Mouse (Mus musculus): Measurements from ENCODE around the gene Hnrnpc. TPM values are rescaled to one million over a fixed set of nuclear protein-coding genes. Genes with fewer than 3 reads are reported as not detected.

Gene Hnrnpc
- total RNA-seq (2021): 10 to 100 TPM; 71.0 to 74.4 TPM
- long read RNA-seq, experiment 1, partial matches to known transcripts: 34 of 54 reads
- long read RNA-seq, experiment 1, other reads (novel, unspliced or antisense): 7 of 54 reads
- long read RNA-seq, experiment 2, transcript Hnrnpc-201 (9 exons, 2,847 nt): major isoform, 5 of 52 reads
- long read RNA-seq, experiment 2, partial matches to known transcripts: 28 of 52 reads
- long read RNA-seq, experiment 2, other reads (novel, unspliced or antisense): 11 of 52 reads

- intact Hi-C loops (cut with DNase I): no loop called here
- DNase-seq: peak; percentile 100
Measured at GRCm38 (mm10) chr14:52103856-52104676, at the start of gene Hnrnpc. Gene Hnrnpc, minus strand, starts transcription at chr14:52104028.

DNA sequence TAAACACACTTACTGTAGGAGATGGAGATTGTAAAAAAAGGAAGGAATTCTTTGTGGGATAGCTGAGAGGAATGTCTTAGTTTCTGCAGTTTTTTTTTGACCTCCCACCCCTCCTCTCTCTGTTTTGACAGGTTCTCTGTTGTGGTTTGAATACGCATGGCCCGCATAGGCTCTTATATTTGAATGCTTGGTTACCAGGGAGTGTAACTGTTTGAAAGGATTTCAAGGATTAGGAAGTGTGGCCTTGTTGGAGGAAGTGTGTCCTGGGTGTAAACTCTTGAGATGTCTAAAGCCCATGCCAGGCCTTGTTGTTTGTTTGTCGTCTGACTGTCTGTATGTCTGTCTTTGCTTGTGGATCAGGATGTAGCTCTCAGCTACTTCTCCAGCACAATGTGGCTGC, 48.8 kb upstream of the Hnrnpc start:
- intact Hi-C loops (cut with DNase I): no loop called here
- DNase-seq: no peak

- DNase-seq: no peak
- intact Hi-C loops (cut with DNase I): no loop called here
Measured at GRCm38 (mm10) chr14:52152179-52152578, 48.4 kb upstream of the Hnrnpc start.

GRCm38 (mm10) chr14:52149888-52150287, 46.1 kb upstream of the Hnrnpc start:
- intact Hi-C loops (cut with DNase I): no loop called here
- no peak for DNase-seq

DNA sequence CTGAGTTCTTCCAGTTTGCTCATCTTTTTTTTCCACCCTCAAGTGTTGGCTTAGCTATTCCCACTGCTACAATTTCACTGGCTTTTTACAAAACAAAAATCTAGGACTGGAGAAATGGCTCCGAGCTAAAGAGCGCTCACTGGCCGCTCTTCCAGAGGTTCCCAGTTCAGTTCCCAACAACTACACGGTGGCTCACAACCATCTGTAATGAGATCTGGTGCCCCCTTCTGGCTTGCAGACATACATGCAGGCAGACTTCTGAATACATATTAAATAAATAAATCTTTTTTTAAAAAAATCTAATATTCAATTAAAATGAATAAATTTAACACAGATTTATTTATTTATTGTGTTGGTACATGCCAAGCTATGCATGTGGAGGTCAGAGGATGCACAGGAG, 42.7 kb upstream of the Hnrnpc start:
- DNase-seq: no peak
- intact Hi-C loops (cut with DNase I): no loop called here

DNA sequence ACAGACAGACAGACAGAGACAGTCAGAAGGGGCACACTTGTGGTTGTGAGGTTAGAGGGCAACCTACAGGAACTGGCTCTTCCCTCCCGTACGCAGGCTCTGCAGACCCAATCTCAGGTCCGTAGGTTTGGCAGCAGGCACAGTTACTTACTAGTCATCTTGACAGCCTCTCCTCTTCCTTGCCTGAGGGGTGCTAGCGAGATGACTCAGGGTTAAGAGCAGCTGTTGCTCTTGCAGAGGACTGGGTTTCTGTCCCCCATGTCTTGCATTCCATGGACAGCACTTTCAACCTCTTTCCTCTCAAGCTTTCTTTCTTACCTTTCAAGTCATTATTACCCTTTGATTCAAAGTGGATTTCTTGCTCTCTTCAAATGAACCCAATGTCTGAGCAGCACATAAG, 40.3 kb upstream of the Hnrnpc start:
- no peak for DNase-seq
- intact Hi-C loops (cut with DNase I): no loop called here

DNA sequence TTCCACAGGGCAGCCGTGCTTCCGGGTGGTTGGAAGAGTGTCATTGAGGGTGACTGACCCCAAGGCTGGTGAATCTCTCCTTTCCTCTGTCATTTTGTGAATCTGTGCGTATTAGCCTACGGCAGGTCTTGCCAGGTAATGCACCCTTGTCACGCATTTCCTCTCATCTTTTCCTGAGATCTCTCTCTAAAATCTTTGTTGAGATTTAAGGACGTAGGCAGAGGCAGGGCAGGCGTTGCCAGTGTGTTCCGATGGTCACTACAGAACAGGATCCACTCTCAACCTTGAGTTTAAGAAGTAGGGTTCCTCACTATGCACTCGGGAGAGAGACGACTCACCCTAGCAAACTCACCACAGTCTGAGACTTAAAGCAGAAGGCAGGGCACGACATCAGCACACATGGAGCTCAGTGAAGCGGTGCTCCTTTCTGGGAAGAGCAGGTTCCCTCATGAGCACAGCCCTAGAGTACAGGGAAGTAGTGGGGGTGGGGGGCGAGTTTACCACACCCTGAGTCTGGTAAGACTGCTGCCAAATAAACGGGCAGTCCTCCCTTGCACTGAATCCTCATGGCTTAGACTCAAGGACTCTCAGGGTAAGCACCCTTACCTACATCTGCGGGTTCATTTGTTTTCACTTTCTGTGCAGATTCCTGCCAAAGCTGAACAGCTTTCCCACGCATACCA, 37.8 kb upstream of the Hnrnpc start:
- intact Hi-C loops (cut with DNase I): no loop called here
- no peak for DNase-seq

- DNase-seq: no peak
- intact Hi-C loops (cut with DNase I): no loop called here
Measured at GRCm38 (mm10) chr14:52140577-52141444, 37.0 kb upstream of the Hnrnpc start.

DNA sequence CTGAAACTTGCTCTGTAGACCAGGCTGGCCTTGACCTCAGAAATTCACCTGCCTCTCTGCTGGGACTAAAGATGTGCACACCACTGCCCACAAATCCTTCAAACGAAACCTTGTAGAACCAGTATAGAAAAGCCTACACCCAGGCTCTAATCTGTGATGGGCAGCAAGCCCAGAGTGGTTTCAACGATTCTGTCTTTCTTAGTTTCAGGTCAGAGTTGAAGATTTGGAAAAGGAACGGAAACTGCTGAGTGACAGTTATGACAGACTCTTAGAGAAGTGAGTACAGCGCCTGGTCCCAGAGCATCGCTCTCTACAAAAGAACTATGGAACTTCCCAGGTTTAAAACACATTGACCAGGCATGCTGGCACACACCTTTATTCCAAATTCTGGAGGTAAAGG, 29.8 kb upstream of the Hnrnpc start:
- DNase-seq: no peak
- intact Hi-C loops (cut with DNase I): no loop called here

DNA sequence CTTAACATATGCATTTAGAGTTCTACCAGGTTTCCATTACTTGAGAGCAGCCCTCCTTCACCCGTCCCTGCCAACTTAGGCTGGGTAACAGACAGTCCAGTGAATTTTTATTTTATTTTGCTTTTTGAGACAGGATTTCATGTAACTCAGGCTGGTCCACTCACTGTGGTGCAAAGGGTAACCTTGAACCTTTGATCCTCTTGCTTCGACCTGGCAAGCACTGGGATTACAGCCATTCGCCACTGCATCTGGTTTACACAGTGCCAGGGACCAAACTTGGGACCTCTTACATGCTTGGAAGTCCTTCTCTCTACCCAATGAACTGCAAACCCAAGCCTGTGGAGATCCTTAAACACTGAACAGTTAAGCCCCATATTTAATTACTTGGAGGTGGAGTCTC, 20.8 kb upstream of the Hnrnpc start:
- no peak for DNase-seq
- intact Hi-C loops (cut with DNase I): loop anchor here (2.0 to 5.0 kb wide), 2 partner anchors 73 to 214 kb away; partner anchors contain the start of gene Supt16

DNA sequence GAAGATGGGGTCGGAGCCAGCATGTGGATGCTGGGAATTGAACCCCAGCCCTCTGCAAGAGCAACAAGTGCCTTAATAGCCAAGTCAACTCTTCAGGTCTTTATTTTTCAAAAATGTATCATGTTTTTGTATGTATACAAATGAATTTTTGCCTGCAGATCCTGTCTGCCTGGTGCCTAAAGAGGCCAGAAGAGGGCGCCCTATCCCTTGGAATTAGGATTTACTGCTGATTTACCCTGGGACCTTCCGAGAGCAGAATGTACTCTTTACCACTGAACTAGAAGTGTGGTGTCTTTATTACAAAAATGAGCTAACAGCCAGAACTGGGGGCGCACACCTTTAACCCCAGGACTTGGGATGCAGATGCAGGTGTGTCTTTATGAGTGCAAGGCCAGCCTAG, 20.1 kb upstream of the Hnrnpc start:
- peak; percentile 31 for DNase-seq
- intact Hi-C loops (cut with DNase I): loop anchor here (2.0 to 5.0 kb wide), 2 partner anchors 73 to 215 kb away; partner anchors contain the start of gene Supt16

- intact Hi-C loops (cut with DNase I): loop anchor here (5.0 kb wide), 1 partner anchor 77 kb away; the partner anchor contains the start of gene Supt16
- DNase-seq: no peak
Measured at GRCm38 (mm10) chr14:52120169-52120568, 16.3 kb upstream of the Hnrnpc start.

GRCm38 (mm10) chr14:52118823-52119608, 15.2 kb upstream of the Hnrnpc start:
- DNase-seq: peak; percentile 8 to 28
- intact Hi-C loops (cut with DNase I): no loop called here

GRCm38 (mm10) chr14:52118456-52118822, 14.6 kb upstream of the Hnrnpc start:
- DNase-seq: no peak
- intact Hi-C loops (cut with DNase I): no loop called here

DNA sequence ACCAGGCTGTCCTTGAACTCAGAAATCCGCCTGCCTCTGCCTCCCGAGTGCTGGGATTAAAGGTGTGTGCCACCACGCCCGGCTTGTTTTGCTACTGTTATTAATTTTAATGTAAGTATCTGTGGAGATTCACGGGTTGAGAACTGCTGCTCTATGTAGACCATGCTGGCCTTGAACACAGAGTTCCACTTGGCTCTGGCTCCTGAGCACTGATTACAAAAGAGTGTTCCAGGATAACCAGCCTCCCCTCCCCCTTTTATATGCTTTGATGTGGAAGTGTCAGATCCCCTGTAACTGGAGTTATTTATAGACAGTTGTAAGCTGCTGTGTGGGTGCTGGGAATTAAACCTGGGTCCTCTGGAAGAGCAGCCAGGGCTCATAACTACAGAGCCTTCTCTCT, 13.4 kb upstream of the Hnrnpc start:
- intact Hi-C loops (cut with DNase I): no loop called here
- DNase-seq: no peak

- DNase-seq: no peak
- intact Hi-C loops (cut with DNase I): no loop called here
Measured at GRCm38 (mm10) chr14:52114101-52114500, 10.3 kb upstream of the Hnrnpc start.

DNA sequence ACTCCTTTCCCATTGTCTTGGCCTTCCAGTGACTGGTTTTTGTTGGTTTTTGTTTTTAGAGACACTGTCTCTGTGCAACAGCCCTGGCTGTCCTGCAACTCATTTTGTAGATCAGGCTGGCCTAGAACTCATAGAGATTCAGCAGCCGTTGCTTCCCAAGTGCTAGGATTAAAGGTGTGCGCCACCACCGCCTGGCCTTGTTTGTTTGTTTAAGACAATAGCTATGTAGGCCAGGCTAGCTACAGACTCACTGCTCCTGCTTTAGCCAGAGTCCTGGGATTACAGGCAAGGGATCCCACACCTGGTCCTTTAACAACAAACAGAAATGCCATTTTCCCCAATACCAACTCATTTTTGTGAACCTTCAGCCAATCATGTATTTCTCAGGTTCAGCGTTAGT, 6.5 kb upstream of the Hnrnpc start, which contains the start of gene Rpgrip1:
Gene Rpgrip1 (plus strand): TSS at position 359 of the 400 bp plus-strand sequence.
- no peak for DNase-seq
- intact Hi-C loops (cut with DNase I): no loop called here

GRCm38 (mm10) chr14:52108025-52108424, 4.2 kb upstream of the Hnrnpc start:
- no peak for DNase-seq
- intact Hi-C loops (cut with DNase I): no loop called here

DNA sequence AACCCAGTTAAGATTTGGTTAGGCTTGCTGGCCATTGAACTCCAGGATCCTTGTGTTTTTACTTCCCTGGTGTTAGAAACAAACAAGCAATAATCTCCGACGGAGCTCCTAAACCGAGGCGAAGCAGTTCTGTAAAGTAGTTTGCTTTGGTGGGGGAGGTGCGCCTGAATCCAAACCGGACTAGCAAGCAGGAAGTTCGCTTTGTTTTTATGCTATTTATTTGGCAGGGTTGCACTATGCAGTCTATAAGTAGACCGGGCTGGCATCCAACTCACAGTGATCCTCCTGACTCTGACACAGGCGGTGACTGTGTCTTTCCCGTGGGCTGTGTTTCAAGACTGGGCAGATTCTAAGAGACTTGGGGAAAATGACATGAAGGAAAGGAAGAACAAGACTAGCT, 2.9 kb upstream of the Hnrnpc start:
- intact Hi-C loops (cut with DNase I): no loop called here
- no peak for DNase-seq

GRCm38 (mm10) chr14:52105308-52105707, 1.5 kb upstream of the Hnrnpc start:
- no peak for DNase-seq
- intact Hi-C loops (cut with DNase I): no loop called here

Data from gastrocnemius, postnatal 36 days (tissue).